Mouse (Mus musculus) E14TG2a.4 (cell line): ENCODE measurements at regions not wholly inside any gene's neighbourhood (a gene's known extent, or its start where the extent isn't known, plus 50 kb on each side); places are given as distances from the start of the nearest gene placed in this dataset.

Experiments used
- CTCF ChIP-seq: conservative IDR thresholded peaks from 2 replicates; pipeline ENCODE4 v1.5.1; 2014; ENCODE audit warnings: low read length
- NANOG ChIP-seq: IDR thresholded peaks from 2 replicates; pipeline ENCODE4 v1.6.1; 2014; ENCODE audit warnings: borderline replicate concordance, low read length, mixed read lengths

DNA sequence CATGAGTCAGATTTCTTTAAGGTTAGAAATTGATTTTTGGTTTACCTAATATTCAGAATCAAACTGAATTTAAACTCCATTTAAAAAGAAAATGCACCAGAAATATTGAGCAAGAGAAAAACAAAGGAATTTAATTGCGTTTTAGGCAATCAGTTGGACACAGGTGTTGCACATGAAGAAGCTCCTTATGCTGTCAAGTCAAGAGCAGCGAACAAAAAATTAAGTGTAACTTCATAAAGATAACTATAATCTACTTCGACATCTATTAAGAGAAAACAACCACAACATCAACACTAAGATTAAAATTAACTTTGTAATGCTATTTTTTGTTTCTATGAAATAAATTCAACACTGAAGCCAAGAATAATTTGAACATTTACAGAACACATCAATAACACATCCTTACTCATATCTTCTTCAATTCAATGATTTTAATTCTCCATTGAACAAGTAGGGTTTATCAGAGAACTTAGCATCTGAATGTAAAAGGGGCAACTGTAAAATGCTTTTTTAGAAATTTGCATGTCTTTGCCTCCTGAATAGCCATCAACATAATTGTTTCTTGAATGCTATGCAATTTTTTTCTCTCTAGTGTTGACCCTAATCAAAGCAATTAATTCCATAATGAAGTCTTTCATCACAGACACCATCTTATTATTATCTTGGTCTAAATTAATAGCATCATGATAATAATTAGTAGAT, 237.7 kb upstream of the Tecrl start:
- no peak for TF ChIP-seq CTCF
- no peak for TF ChIP-seq NANOG
